In genomic region chr3:94817731-94818130, GRCm38 (mm10) we compare ENCODE assay signal across 25 mouse cellular contexts. TPM values are rescaled to one million over a fixed set of nuclear protein-coding genes. Genes with fewer than 3 reads are reported as not detected.
DNase-seq lines count a peak whose midpoint lies in the region; ATAC-seq and TF ChIP-seq lines count a peak whose summit lies in the region.
"Had no signal": no experiment of that assay in that cellular context is flagged by ENCODE, and none has a peak within 500 bp of the region (broad histone marks: within the 10 kb centered on the region; RNA-seq: fewer than 3 reads in every experiment).

No protein-coding gene starts in this region.

- TF ChIP-seq EP300 in liver, postnatal 0 days (IDR thresholded peaks at IDR 0.05; ENCODE audit: low read depth) = no peak

- DNase-seq in kidney, adult 11 months = peak; percentile 68
- peak; percentile 79 for DNase-seq in kidney, adult 9 months
- DNase-seq in kidney, postnatal 4 days = no peak
- peak; percentile 57 to 69 for DNase-seq in kidney, postnatal 36 days
- DNase-seq in liver, postnatal 0 days = no peak
- DNase-seq: adrenal gland, adult 2 months; adrenal gland, postnatal 14 days; cerebellum, adult 11 months; cerebellum, adult 2 months; cerebellum, adult 9-11 months; cerebellum, postnatal 25 days; forebrain, postnatal 0 days; gastrocnemius, adult 2 months; gastrocnemius, postnatal 14 days; heart, adult 2 months; heart, postnatal 36 days had no signal

- no peak overlapping the region for H3K27ac ChIP-seq in kidney, embryonic 15.5 days
- no peak overlapping the region for H3K27ac ChIP-seq in liver, postnatal 0 days (ENCODE audit: low read depth)
- H3K27ac ChIP-seq: embryonic facial prominence, embryonic 12.5 days; embryonic facial prominence, embryonic 15.5 days; gastrocnemius, adult 2 months; heart, adult 2 months; hindbrain, embryonic 10.5 days; hindbrain, embryonic 13.5 days had no signal

- ATAC-seq in kidney, embryonic 15.5 days (replicated peaks; ENCODE audit: low FRiP score) = no peak
- ATAC-seq in liver, postnatal 0 days = no peak
- ATAC-seq: CD4-positive, CD25-positive, alpha-beta regulatory T cell, adult 4 months; forebrain, embryonic 14.5 days; forebrain, postnatal 0 days; hindbrain, embryonic 16.5 days had no signal

- no peak overlapping the region for H3K4me2 ChIP-seq in kidney, embryonic 15.5 days
- H3K4me2 ChIP-seq in liver, postnatal 0 days (ENCODE audit: low read depth, low read length) = no peak overlapping the region
- H3K4me2 ChIP-seq: embryonic facial prominence, embryonic 12.5 days; embryonic facial prominence, embryonic 15.5 days; heart, embryonic 11.5 days; hindbrain, embryonic 13.5 days had no signal

- no peak for TF ChIP-seq CTCF in liver, postnatal 0 days (IDR thresholded peaks at IDR 0.05; ENCODE audit: low read depth)

- no peak overlapping the region for H3K9ac ChIP-seq in kidney, embryonic 15.5 days
- no peak overlapping the region for H3K9ac ChIP-seq in liver, postnatal 0 days (replicated peaks)
- H3K9ac ChIP-seq: embryonic facial prominence, embryonic 12.5 days; embryonic facial prominence, embryonic 15.5 days; forebrain, postnatal 0 days; hindbrain, embryonic 13.5 days had no signal

- H3K36me3 ChIP-seq in kidney, embryonic 15.5 days = no peaks in the 10 kb centered on the region
- no peaks in the 10 kb centered on the region for H3K36me3 ChIP-seq in liver, postnatal 0 days (replicated peaks; ENCODE audit: insufficient read depth, low read length)
- H3K36me3 ChIP-seq: embryonic facial prominence, embryonic 12.5 days; embryonic facial prominence, embryonic 15.5 days; hindbrain, embryonic 10.5 days; hindbrain, embryonic 13.5 days had no signal

- no peaks in the 10 kb centered on the region for H3K27me3 ChIP-seq in kidney, embryonic 15.5 days
- no peaks in the 10 kb centered on the region for H3K27me3 ChIP-seq in liver, postnatal 0 days (ENCODE audit: insufficient read depth, low read length)
- H3K27me3 ChIP-seq: embryonic facial prominence, embryonic 12.5 days; embryonic facial prominence, embryonic 15.5 days; hindbrain, embryonic 13.5 days had no signal

- no peaks in the 10 kb centered on the region for H3K9me3 ChIP-seq in kidney, embryonic 15.5 days (replicated peaks)
- H3K9me3 ChIP-seq in liver, postnatal 0 days (ENCODE audit: low read length) = no peaks in the 10 kb centered on the region
- H3K9me3 ChIP-seq: embryonic facial prominence, embryonic 12.5 days; embryonic facial prominence, embryonic 15.5 days; hindbrain, embryonic 10.5 days; hindbrain, embryonic 13.5 days had no signal

- H3K4me3 ChIP-seq in kidney, embryonic 15.5 days (replicated peaks) = no peak overlapping the region
- H3K4me3 ChIP-seq in liver, postnatal 0 days (ENCODE audit: low read depth, low read length) = no peak overlapping the region
- H3K4me3 ChIP-seq: embryonic facial prominence, embryonic 12.5 days; embryonic facial prominence, embryonic 15.5 days; gastrocnemius, adult 2 months; heart, adult 2 months; hindbrain, embryonic 10.5 days; hindbrain, embryonic 13.5 days had no signal

- H3K4me1 ChIP-seq in kidney, embryonic 15.5 days = 0 out of 2 replicates have a peak, but pooled peaks cover 2% of the 10 kb centered on the region
- no peaks in the 10 kb centered on the region; the same call in 1 of the 2 replicates for H3K4me1 ChIP-seq in liver, postnatal 0 days (ENCODE audit: insufficient read depth)
- H3K4me1 ChIP-seq: embryonic facial prominence, embryonic 12.5 days; hindbrain, embryonic 10.5 days had no signal

- 78% methylated on average over 2 of the region's 2 CpGs for WGBS in kidney, embryonic 15.5 days
- WGBS in liver, postnatal 0 days (ENCODE audit: insufficient replicate concordance) = 71% methylated on average over 2 of the region's 2 CpGs

RNA-seq across cellular contexts. Expression of gene Pogz, which starts 19.6 kb away (rescaled TPM):
- polyA plus RNA-seq in kidney, embryonic 15.5 days (2015; fragmentation: Nextera tagmentation; extraction: Ambion mirVana) = 17.4 and 18.8 TPM in 2 replicates
- polyA plus RNA-seq in liver, postnatal 0 days (2015; fragmentation: Nextera tagmentation; extraction: Ambion mirVana) = 2.9 and 3.3 TPM in 2 replicates

RNA-seq across cellular contexts. Expression of gene Cgn, which starts 31.4 kb away (rescaled TPM):
- 17.0 and 18.3 TPM in 2 replicates for polyA plus RNA-seq in kidney, embryonic 15.5 days (2015; fragmentation: Nextera tagmentation; extraction: Ambion mirVana)
- polyA plus RNA-seq in liver, postnatal 0 days (2015; fragmentation: Nextera tagmentation; extraction: Ambion mirVana) = 8.7 and 9.5 TPM in 2 replicates

Comparison
In these comparisons a context has a peak if more than half of its experiments do, and no peak if none do; other contexts are left out.
1. DNase-seq: peak in kidney, adult 11 months (single experiment), kidney, adult 9 months (single experiment) and kidney, postnatal 36 days (2 of 2); none in kidney, postnatal 4 days (0 of 2) and liver, postnatal 0 days (single experiment).